Mouse (Mus musculus): ENCODE results near the gene Gm21976. TPM values are rescaled to one million over a fixed set of nuclear protein-coding genes. Genes with fewer than 3 reads are reported as not detected.

Gene Gm21976
- total RNA-seq (2021) (not detected), polyA plus RNA-seq (2012; rRNA removed) (not detected in 2 replicates)
- long read RNA-seq = 0 reads

GRCm38 (mm10) chr13:98279686-98280085 lies at the start of gene Gm21976:
Gene Gm21976 (plus strand): TSS chr13:98279887.
- TF ChIP-seq CTCF (IDR thresholded peaks at IDR 0.05) (no peak), POLR2A (IDR thresholded peaks at IDR 0.05; ENCODE audit: insufficient read depth, low read depth, low read length) (no peak), EP300 (IDR thresholded peaks at IDR 0.05; ENCODE audit: insufficient read depth, low read depth, low read length) (no peak)
- Histone ChIP-seq H3K9ac (ENCODE audit: low read depth, low read length) (no peak within 1 kb of the TSS), H3K36me3 (ENCODE audit: control insufficient read depth, insufficient read depth, low read length) (no peaks in the 10 kb centered on the region), H3K27me3 (ENCODE audit: control insufficient read depth, insufficient read depth, low read length) (no peaks in the 10 kb centered on the region), H3K27ac (no peak within 1 kb of the TSS), H3K4me1 (ENCODE audit: control insufficient read depth, insufficient read depth, low read length) (peaks cover 2% of the 10 kb centered on the region; the same call in 1 of the 2 replicates), H3K4me3 (no peak within 1 kb of the TSS), H3K79me2 (replicated peaks; ENCODE audit: control insufficient read depth, insufficient read depth, low read length) (no peaks in the 10 kb centered on the region)
- DNase-seq = no peak
- intact Hi-C loops (cut with DNase I) = no loop called here
- WGBS = 84% methylated on average over 5 of the region's 5 CpGs

GRCm38 (mm10) chr13:98230511-98230910 lies 49.2 kb upstream of the Gm21976 start:
- intact Hi-C loops (cut with DNase I) = no loop called here
- no peak for DNase-seq
- Histone ChIP-seq H3K9ac (ENCODE audit: low read depth, low read length) (no peak overlapping the region), H3K27ac (no peak overlapping the region), H3K4me3 (no peak overlapping the region), H3K36me3 (ENCODE audit: control insufficient read depth, insufficient read depth, low read length) (no peaks in the 10 kb centered on the region), H3K27me3 (ENCODE audit: control insufficient read depth, insufficient read depth, low read length) (no peaks in the 10 kb centered on the region), H3K4me1 (ENCODE audit: control insufficient read depth, insufficient read depth, low read length) (no peaks in the 10 kb centered on the region), H3K79me2 (replicated peaks; ENCODE audit: control insufficient read depth, insufficient read depth, low read length) (no peaks in the 10 kb centered on the region)
- TF ChIP-seq CTCF (IDR thresholded peaks at IDR 0.05) (no peak), EP300 (IDR thresholded peaks at IDR 0.05; ENCODE audit: insufficient read depth, low read depth, low read length) (no peak), POLR2A (IDR thresholded peaks at IDR 0.05; ENCODE audit: insufficient read depth, low read depth, low read length) (no peak)
- WGBS = 89% methylated on average over 1 of the region's 1 CpGs

GRCm38 (mm10) chr13:98235451-98235850 lies 44.2 kb upstream of the Gm21976 start:
- H3K4me1 ChIP-seq (ENCODE audit: control insufficient read depth, insufficient read depth, low read length) = no peaks in the 10 kb centered on the region
- H3K27me3 ChIP-seq (ENCODE audit: control insufficient read depth, insufficient read depth, low read length) = no peaks in the 10 kb centered on the region
- H3K27ac ChIP-seq = no peak overlapping the region
- DNase-seq = no peak
- TF ChIP-seq CTCF (IDR thresholded peaks at IDR 0.05) = no peak
- TF ChIP-seq POLR2A (IDR thresholded peaks at IDR 0.05; ENCODE audit: insufficient read depth, low read depth, low read length) = no peak
- no peak for TF ChIP-seq EP300 (IDR thresholded peaks at IDR 0.05; ENCODE audit: insufficient read depth, low read depth, low read length)
- WGBS = 55% methylated on average over 6 of the region's 6 CpGs
- no peak overlapping the region for H3K9ac ChIP-seq (ENCODE audit: low read depth, low read length)
- H3K4me3 ChIP-seq = no peak overlapping the region
- H3K79me2 ChIP-seq (replicated peaks; ENCODE audit: control insufficient read depth, insufficient read depth, low read length) = no peaks in the 10 kb centered on the region
- intact Hi-C loops (cut with DNase I) = no loop called here
- no peaks in the 10 kb centered on the region for H3K36me3 ChIP-seq (ENCODE audit: control insufficient read depth, insufficient read depth, low read length)

- H3K4me3 ChIP-seq = no peak overlapping the region
- no peaks in the 10 kb centered on the region for H3K27me3 ChIP-seq (ENCODE audit: control insufficient read depth, insufficient read depth, low read length)
- H3K9ac ChIP-seq (ENCODE audit: low read depth, low read length) = no peak overlapping the region
- H3K79me2 ChIP-seq (replicated peaks; ENCODE audit: control insufficient read depth, insufficient read depth, low read length) = no peaks in the 10 kb centered on the region
- TF ChIP-seq CTCF (IDR thresholded peaks at IDR 0.05) (peak; percentile 96), EP300 (IDR thresholded peaks at IDR 0.05; ENCODE audit: insufficient read depth, low read depth, low read length) (peak; percentile 51; the same call in 1 of the 2 replicates), POLR2A (IDR thresholded peaks at IDR 0.05; ENCODE audit: insufficient read depth, low read depth, low read length) (no peak)
- H3K4me1 ChIP-seq (ENCODE audit: control insufficient read depth, insufficient read depth, low read length) = no peaks in the 10 kb centered on the region
- no peaks in the 10 kb centered on the region for H3K36me3 ChIP-seq (ENCODE audit: control insufficient read depth, insufficient read depth, low read length)
- H3K27ac ChIP-seq = no peak overlapping the region
- 18% methylated on average over 12 of the region's 12 CpGs for WGBS
- intact Hi-C loops (cut with DNase I) = loop anchor here (2.0 kb wide), 2 partner anchors 59 to 209 kb away; no protein-coding TSS in a partner anchor
- peak; percentile 40 to 72 for DNase-seq
These were observed 39.6 kb upstream of the Gm21976 start for GRCm38 (mm10) chr13:98239978-98240641.

- intact Hi-C loops (cut with DNase I) = loop anchor here (2.0 kb wide), 2 partner anchors 57 to 211 kb away; no protein-coding TSS in a partner anchor
- WGBS = 67% methylated on average over 9 of the region's 9 CpGs
- H3K79me2 ChIP-seq (replicated peaks; ENCODE audit: control insufficient read depth, insufficient read depth, low read length) = no peaks in the 10 kb centered on the region
- H3K27me3 ChIP-seq (ENCODE audit: control insufficient read depth, insufficient read depth, low read length) = no peaks in the 10 kb centered on the region
- no peak overlapping the region for H3K9ac ChIP-seq (ENCODE audit: low read depth, low read length)
- no peaks in the 10 kb centered on the region for H3K4me1 ChIP-seq (ENCODE audit: control insufficient read depth, insufficient read depth, low read length)
- no peak overlapping the region for H3K27ac ChIP-seq
- no peak overlapping the region for H3K4me3 ChIP-seq
- TF ChIP-seq EP300 (IDR thresholded peaks at IDR 0.05; ENCODE audit: insufficient read depth, low read depth, low read length) (no peak), POLR2A (IDR thresholded peaks at IDR 0.05; ENCODE audit: insufficient read depth, low read depth, low read length) (no peak), CTCF (IDR thresholded peaks at IDR 0.05) (no peak)
- H3K36me3 ChIP-seq (ENCODE audit: control insufficient read depth, insufficient read depth, low read length) = no peaks in the 10 kb centered on the region
- DNase-seq = no peak
These were observed 38.0 kb upstream of the Gm21976 start for GRCm38 (mm10) chr13:98241531-98242282.

Measured in heart, adult 2 months (tissue).